ENCODE assay signal across 8 mouse cellular contexts in the genomic region with DNA sequence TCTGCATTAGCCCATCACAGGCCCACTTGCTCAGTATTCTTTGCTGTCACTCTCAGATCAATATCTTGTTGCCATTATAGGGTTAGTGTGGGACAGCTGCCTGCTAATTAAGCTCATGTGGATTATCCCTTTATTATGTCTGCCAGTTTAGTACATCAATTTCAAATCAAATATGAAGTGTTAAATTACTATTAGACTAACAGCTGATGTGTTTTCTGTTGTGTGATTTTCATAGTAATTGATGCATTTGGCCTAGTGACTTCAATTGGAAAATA. TPM values are rescaled to one million over a fixed set of nuclear protein-coding genes. Genes with fewer than 3 reads are reported as not detected.
DNase-seq lines count a peak whose midpoint lies in the region; ATAC-seq lines count a peak whose summit lies in the region.
"Had no signal": no experiment of that assay in that cellular context is flagged by ENCODE, and none has a peak within 500 bp of the region (broad histone marks: within the 10 kb centered on the region; RNA-seq: fewer than 3 reads in every experiment).

No protein-coding gene starts in this region.

- peak overlapping the region; percentile 46 for H3K4me2 ChIP-seq in heart, embryonic 14.5 days (ENCODE audit: low read length)
- no peak overlapping the region for H3K4me2 ChIP-seq in lung, embryonic 15.5 days
- H3K4me2 ChIP-seq in embryonic facial prominence, embryonic 13.5 days, result peak overlapping the region; percentile 11; the same call in 1 of the 2 replicates
- no peak overlapping the region for H3K4me2 ChIP-seq in hindbrain, embryonic 14.5 days (replicated peaks)

- no peak for ATAC-seq in heart, embryonic 14.5 days (ENCODE audit: insufficient number of reproducible peaks, insufficient read depth, low FRiP score, low read depth)
- no peak for ATAC-seq in lung, embryonic 15.5 days (ENCODE audit: borderline replicate concordance, extremely low read depth, low FRiP score, low TSS enrichment)
- ATAC-seq in embryonic facial prominence, embryonic 13.5 days (ENCODE audit: insufficient number of reproducible peaks, insufficient read depth, low FRiP score, low TSS enrichment, low read depth), result no peak
- no peak for ATAC-seq in hindbrain, embryonic 14.5 days (ENCODE audit: low FRiP score)
- ATAC-seq in erythroblast, adult 5-6 weeks (replicated peaks; ENCODE audit: low FRiP score, poor library complexity, severe bottlenecking), result no peak

- H3K9ac ChIP-seq in heart, embryonic 14.5 days (ENCODE audit: low read length), result peak overlapping the region; percentile 57
- H3K9ac ChIP-seq in lung, embryonic 15.5 days, result no peak overlapping the region
- no peak overlapping the region for H3K9ac ChIP-seq in embryonic facial prominence, embryonic 13.5 days
- H3K9ac ChIP-seq in hindbrain, embryonic 14.5 days, result no peak overlapping the region
- H3K9ac ChIP-seq: liver, postnatal 0 days had no signal

- H3K9me3 ChIP-seq in heart, embryonic 14.5 days (ENCODE audit: control insufficient read depth, low read length), result no peaks in the 10 kb centered on the region
- no peaks in the 10 kb centered on the region for H3K9me3 ChIP-seq in lung, embryonic 15.5 days
- H3K9me3 ChIP-seq in embryonic facial prominence, embryonic 13.5 days, result no peaks in the 10 kb centered on the region
- no peaks in the 10 kb centered on the region for H3K9me3 ChIP-seq in hindbrain, embryonic 14.5 days (ENCODE audit: control insufficient read depth, low read length)

- H3K36me3 ChIP-seq in heart, embryonic 14.5 days (ENCODE audit: control insufficient read depth, insufficient read depth, low read length), result peaks cover 29% of the 10 kb centered on the region
- H3K36me3 ChIP-seq in lung, embryonic 15.5 days, result peaks cover 6% of the 10 kb centered on the region; the same call in 1 of the 2 replicates
- no peaks in the 10 kb centered on the region for H3K36me3 ChIP-seq in embryonic facial prominence, embryonic 13.5 days
- H3K36me3 ChIP-seq in hindbrain, embryonic 14.5 days (replicated peaks; ENCODE audit: control insufficient read depth, insufficient read depth), result peaks cover 5% of the 10 kb centered on the region; the same call in 1 of the 2 replicates

- H3K27me3 ChIP-seq in heart, embryonic 14.5 days (ENCODE audit: control insufficient read depth, insufficient read depth, low read length), result no peaks in the 10 kb centered on the region
- no peaks in the 10 kb centered on the region for H3K27me3 ChIP-seq in lung, embryonic 15.5 days
- H3K27me3 ChIP-seq in embryonic facial prominence, embryonic 13.5 days, result no peaks in the 10 kb centered on the region
- H3K27me3 ChIP-seq in hindbrain, embryonic 14.5 days (ENCODE audit: control insufficient read depth, insufficient read depth, low read length), result no peaks in the 10 kb centered on the region

- H3K4me1 ChIP-seq in heart, embryonic 14.5 days (ENCODE audit: control insufficient read depth in 2 of 2, insufficient read depth in 2 of 2, low read length in 2 of 2), result peaks cover 46 to 93% of the 10 kb centered on the region in 2 experiments
- H3K4me1 ChIP-seq in lung, embryonic 15.5 days, result peaks cover 79% of the 10 kb centered on the region
- H3K4me1 ChIP-seq in embryonic facial prominence, embryonic 13.5 days, result peaks cover 54% of the 10 kb centered on the region
- H3K4me1 ChIP-seq in hindbrain, embryonic 14.5 days (replicated peaks; ENCODE audit: control insufficient read depth, insufficient read depth, low read length), result peaks cover 49% of the 10 kb centered on the region

- DNase-seq in heart, adult 11 months, result no peak
- DNase-seq in lung, postnatal 25 days (ENCODE audit: low spot score), result no peak
- no peak for DNase-seq in hindbrain, embryonic 14.5 days (ENCODE audit: low spot score)

- H3K27ac ChIP-seq in heart, embryonic 14.5 days (replicated peaks in 1 of 2; ENCODE audit: control insufficient read depth in 1 of 2, insufficient read depth in 1 of 2, low read depth in 2 of 2, low read length in 2 of 2), result peak overlapping the region; percentile 84 to 91
- H3K27ac ChIP-seq in lung, embryonic 15.5 days, result 0 out of 2 replicates have a peak overlapping the region, but pooled peaks have one; percentile 35
- peak overlapping the region; percentile 68; the same call in 1 of the 2 replicates for H3K27ac ChIP-seq in embryonic facial prominence, embryonic 13.5 days
- peak overlapping the region; percentile 46; the same call in 1 of the 2 replicates for H3K27ac ChIP-seq in hindbrain, embryonic 14.5 days

- H3K4me3 ChIP-seq in heart, embryonic 14.5 days (ENCODE audit: control insufficient read depth in 1 of 2, insufficient read depth in 1 of 2, low read depth in 1 of 2, low read length in 2 of 2), result no peak overlapping the region
- no peak overlapping the region for H3K4me3 ChIP-seq in lung, embryonic 15.5 days
- no peak overlapping the region for H3K4me3 ChIP-seq in embryonic facial prominence, embryonic 13.5 days
- no peak overlapping the region for H3K4me3 ChIP-seq in hindbrain, embryonic 14.5 days (replicated peaks; ENCODE audit: low read length)

RNA-seq across cellular contexts. Expression of gene Daam1, which starts 25.5 kb away (rescaled TPM):
- polyA plus RNA-seq in heart, embryonic 14.5 days (2014; fragmentation: Nextera tagmentation; extraction: Ambion mirVana), result 28.9 and 33.3 TPM in 2 replicates
- polyA plus RNA-seq in lung, embryonic 15.5 days (2015; fragmentation: Nextera tagmentation; extraction: Ambion mirVana), result 12.2 and 13.8 TPM in 2 replicates
- 10.4 and 12.0 TPM in 2 replicates for polyA plus RNA-seq in embryonic facial prominence, embryonic 13.5 days (2015; fragmentation: Nextera tagmentation; extraction: Ambion mirVana)
- polyA plus RNA-seq in hindbrain, embryonic 14.5 days (2014; fragmentation: Nextera tagmentation; extraction: Ambion mirVana), result 41.2 and 44.2 TPM in 2 replicates
- total RNA-seq in erythroblast, adult 5-6 weeks (2015; ENCODE audit: low replicate concordance), result 39.4 and 45.4 TPM in 2 replicates
- 59.4 and 83.1 TPM in 2 replicates for total RNA-seq in erythroblast, adult 5-6 weeks (2017; ENCODE audit: low replicate concordance)

Comparison
In these comparisons a context has a peak if more than half of its experiments do, and no peak if none do; other contexts are left out.
1. H3K27ac ChIP-seq: peak in every context shown above with its lines; median percentile 88 in heart, embryonic 14.5 days; 68 in embryonic facial prominence, embryonic 13.5 days; 46 in hindbrain, embryonic 14.5 days; 35 in lung, embryonic 15.5 days.
2. H3K4me2 ChIP-seq: peak in heart, embryonic 14.5 days (single experiment) and embryonic facial prominence, embryonic 13.5 days (single experiment); none in lung, embryonic 15.5 days (single experiment) and hindbrain, embryonic 14.5 days (single experiment).